Mouse (Mus musculus) thymus, adult 2 months (tissue): ENCODE data around the gene Entpd2. TPM values are rescaled to one million over a fixed set of nuclear protein-coding genes. Genes with fewer than 3 reads are reported as not detected.

Experiments
- DNase-seq: peaks from one replicate; pipeline ENCODE4 v3.0.0; 2021
- H3K27ac ChIP-seq: fragments of 200-500 bp; 2 replicates; pipeline ENCODE4 v1.5.1; 2012; ENCODE audit warnings: low read length, control low read depth; ENCODE audit not compliant: control insufficient read depth, insufficient read depth
- H3K27me3 ChIP-seq: fragments of 200-500 bp; 2 replicates; pipeline ENCODE4 v1.6.1; 2012; ENCODE audit warnings: mild to moderate bottlenecking, low read length, moderate library complexity, mixed read lengths; ENCODE audit not compliant: control insufficient read depth, insufficient read depth
- H3K36me3 ChIP-seq: fragments of 200-500 bp; 2 replicates; pipeline ENCODE4 v1.6.1; 2012; ENCODE audit warnings: mild to moderate bottlenecking, low read length, moderate library complexity; ENCODE audit not compliant: control insufficient read depth, insufficient read depth
- H3K4me1 ChIP-seq: fragments of 200-500 bp; replicated peaks from 2 replicates; pipeline ENCODE4 v1.6.1; 2012; ENCODE audit warnings: low read length; ENCODE audit not compliant: control insufficient read depth, insufficient read depth
- H3K4me3 ChIP-seq: fragments of 200-500 bp; 2 replicates; pipeline ENCODE4 v1.5.1; 2012; ENCODE audit warnings: mild to moderate bottlenecking, low read length, control low read depth, moderate library complexity; ENCODE audit not compliant: control insufficient read depth, insufficient read depth
- CTCF ChIP-seq: fragments of 200-500 bp; IDR thresholded peaks from 2 replicates; pipeline ENCODE4 v1.5.1; 2012; ENCODE audit warnings: mild to moderate bottlenecking, control low read depth, low read length, moderate library complexity, borderline replicate concordance; ENCODE audit not compliant: control insufficient read depth, poor library complexity, insufficient read depth; ENCODE audit errors: extremely low read depth
- POLR2A ChIP-seq: fragments of 200-500 bp; IDR thresholded peaks from 2 replicates; pipeline ENCODE4 v1.6.1; 2012; ENCODE audit warnings: mild to moderate bottlenecking, low read length, control low read depth, moderate library complexity; ENCODE audit not compliant: control insufficient read depth, poor library complexity, insufficient read depth; ENCODE audit errors: extremely low read depth
- WGBS: fragments of 180-500 bp; shearing (Covaris S2); methylation state at CpG from one replicate; pipeline ENCODE4 v1.1.7; 2018; 5-methylcytosine and 5-hydroxymethylcytosine counted together
- polyA plus RNA-seq: library from polyadenylated mRNA; depleted of rRNA; stranded (reverse); fragments of >200 nt; gene quantifications from 2 replicates; pipeline ENCODE4 v1.2.3, GENCODE M21; 2012

Gene Entpd2
- polyA plus RNA-seq, 1 experiment, result 14.0 TPM

DNA sequence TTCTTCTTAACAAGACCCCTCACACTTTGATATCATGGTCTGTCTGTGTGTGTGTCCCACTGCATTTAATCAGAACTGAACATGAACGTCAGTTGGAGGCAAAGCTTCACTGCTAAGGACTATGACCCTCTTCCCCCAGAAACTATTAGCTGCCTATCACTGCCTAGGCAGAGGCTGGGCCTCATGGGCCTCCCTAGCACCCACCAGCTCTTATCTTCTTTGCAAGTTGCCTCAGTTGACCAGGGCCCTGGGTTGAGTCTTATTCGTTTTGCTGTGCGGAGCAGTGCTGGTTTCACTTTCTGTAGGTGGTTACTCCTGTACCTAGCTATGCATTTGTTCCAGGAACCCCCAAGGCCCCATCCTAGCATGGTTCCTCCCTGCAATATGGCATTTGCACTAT is 25.7 kb upstream of the Entpd2 start:
- peaks cover 22% of the 10 kb centered on the region for H3K4me1 ChIP-seq
- DNase-seq, result no peak
- H3K4me3 ChIP-seq, result no peak overlapping the region
- H3K27me3 ChIP-seq, result no peaks in the 10 kb centered on the region
- TF ChIP-seq CTCF (no peak), POLR2A (no peak)
- H3K36me3 ChIP-seq, result no peaks in the 10 kb centered on the region
- WGBS, result 89% methylated on average over 3 of the region's 3 CpGs
- no peak overlapping the region for H3K27ac ChIP-seq

DNA sequence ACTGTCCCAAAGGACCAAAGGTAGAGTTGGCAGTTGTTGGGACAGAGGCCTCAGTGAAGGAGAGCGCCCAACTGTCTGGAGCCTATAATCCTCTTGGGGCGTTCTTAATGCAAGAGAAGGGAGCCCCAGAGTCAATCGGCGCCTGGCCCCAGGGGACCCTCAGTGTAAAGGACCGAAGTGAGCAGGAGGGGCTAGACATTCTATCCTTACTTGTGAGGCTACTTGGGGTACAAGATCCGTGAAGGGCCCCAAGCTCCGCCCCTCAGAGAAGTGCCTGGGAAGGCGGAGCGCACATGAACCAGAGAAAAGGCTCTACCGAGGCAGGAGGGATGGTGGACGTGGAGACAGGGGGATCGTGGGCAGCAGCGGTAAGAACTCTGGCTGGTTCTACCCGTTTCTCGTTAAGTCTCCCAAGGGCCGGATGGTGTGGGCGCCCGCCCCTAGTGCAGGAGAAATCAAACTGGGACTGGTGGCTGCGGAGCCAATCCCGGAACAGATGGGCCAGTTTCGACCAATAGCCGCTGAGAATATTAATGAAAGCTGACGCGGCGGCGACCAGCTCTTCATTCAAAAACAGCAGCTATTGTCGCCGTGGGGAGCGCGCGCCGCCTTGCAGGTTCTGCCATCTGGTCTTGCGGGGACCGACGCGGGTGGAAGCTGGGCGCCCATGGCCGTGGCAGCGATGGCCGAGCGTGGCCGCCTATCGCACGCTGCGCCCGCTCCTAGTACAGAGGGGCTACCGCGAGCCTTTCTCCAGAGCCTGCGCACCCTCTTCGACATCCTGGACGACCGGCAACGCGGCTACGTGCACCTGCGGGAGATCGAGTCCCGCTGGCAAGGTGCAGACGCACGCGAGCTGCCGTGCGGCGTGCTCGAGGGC is 23.7 kb upstream of the Entpd2 start, which contains the start of gene Sapcd2:
TSS of gene Sapcd2 (plus strand) at position 558 of the 880 bp plus-strand sequence.
- Histone ChIP-seq H3K4me3 (peak within 1 kb of the TSS; percentile 58), H3K4me1 (peaks cover 22% of the 10 kb centered on the region), H3K36me3 (no peaks in the 10 kb centered on the region), H3K27ac (no peak within 1 kb of the TSS), H3K27me3 (no peaks in the 10 kb centered on the region)
- TF ChIP-seq CTCF, result no peak
- peak; percentile 52; the same call in 1 of the 2 replicates for TF ChIP-seq POLR2A
- WGBS, result 2% methylated on average over 65 of the region's 65 CpGs
- peak; percentile 77 for DNase-seq

DNA sequence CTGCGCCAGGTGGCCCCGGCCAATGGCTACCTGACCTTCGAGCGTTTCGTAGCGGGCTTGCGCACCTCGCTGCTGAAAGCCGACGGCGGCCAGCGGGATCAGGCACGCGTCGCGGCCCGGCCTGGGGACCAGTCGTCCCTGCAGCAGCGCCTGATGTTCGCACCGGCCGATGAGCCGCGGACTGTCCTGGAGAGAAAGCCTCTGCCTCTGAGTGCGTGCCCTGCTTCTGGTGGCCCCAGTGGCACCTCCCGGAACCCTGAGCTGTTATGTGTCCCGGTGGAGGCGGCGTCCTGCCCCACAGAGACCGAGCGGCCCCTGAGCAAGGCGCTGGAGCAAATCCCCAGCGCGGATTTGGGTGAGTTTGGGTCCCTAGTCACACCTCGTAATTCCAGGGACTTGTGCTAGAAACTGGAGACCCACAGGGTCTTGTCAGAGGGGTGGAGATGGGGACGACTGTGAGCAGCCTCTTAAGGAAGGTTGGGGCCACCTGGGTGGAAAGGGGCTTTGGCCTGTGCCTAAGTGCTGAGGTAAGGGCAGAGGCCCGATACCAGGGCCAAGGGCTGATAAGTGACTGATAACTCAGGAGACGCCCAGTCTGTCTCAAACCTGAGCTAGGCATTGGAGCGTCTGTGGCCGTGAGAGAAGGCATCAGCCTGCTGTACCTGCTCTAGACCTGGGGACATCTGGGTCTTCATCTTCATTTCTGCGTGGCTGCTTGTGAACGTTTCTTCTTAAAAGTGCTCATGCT is 22.9 kb upstream of the Entpd2 start:
- H3K27ac ChIP-seq, result no peak overlapping the region
- H3K4me1 ChIP-seq, result peaks cover 22% of the 10 kb centered on the region
- H3K36me3 ChIP-seq, result no peaks in the 10 kb centered on the region
- no peak for DNase-seq
- TF ChIP-seq CTCF (no peak), POLR2A (no peak)
- H3K27me3 ChIP-seq, result no peaks in the 10 kb centered on the region
- 6% methylated on average over 42 of the region's 42 CpGs for WGBS
- peak overlapping the region; percentile 58 for H3K4me3 ChIP-seq

DNA sequence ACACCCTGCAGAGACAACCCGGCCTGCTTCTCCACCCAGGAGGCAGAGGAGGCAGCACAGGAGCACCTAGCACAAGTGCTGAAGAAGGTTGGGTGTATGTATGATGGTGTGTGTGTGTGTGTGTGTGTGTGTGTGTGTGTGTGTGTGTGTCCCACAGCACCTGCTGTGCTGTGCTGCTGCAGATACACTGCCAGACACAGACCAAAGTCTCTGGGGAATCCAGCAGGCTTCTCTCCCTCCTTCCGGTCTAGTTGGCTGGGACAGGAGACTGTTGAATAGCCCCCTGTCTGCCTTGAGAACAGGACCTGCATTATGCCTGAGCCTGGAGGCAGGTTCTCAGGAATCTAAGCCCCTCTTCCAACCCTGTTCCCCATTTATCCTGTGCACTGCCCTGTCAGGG is 22.2 kb upstream of the Entpd2 start:
- 72% methylated on average over 2 of the region's 2 CpGs for WGBS
- Histone ChIP-seq H3K4me1 (peaks cover 22% of the 10 kb centered on the region), H3K27me3 (no peaks in the 10 kb centered on the region), H3K4me3 (peak overlapping the region; percentile 58; the same call in 1 of the 2 replicates), H3K27ac (no peak overlapping the region), H3K36me3 (no peaks in the 10 kb centered on the region)
- no peak for TF ChIP-seq CTCF
- TF ChIP-seq POLR2A, result no peak
- DNase-seq, result no peak

DNA sequence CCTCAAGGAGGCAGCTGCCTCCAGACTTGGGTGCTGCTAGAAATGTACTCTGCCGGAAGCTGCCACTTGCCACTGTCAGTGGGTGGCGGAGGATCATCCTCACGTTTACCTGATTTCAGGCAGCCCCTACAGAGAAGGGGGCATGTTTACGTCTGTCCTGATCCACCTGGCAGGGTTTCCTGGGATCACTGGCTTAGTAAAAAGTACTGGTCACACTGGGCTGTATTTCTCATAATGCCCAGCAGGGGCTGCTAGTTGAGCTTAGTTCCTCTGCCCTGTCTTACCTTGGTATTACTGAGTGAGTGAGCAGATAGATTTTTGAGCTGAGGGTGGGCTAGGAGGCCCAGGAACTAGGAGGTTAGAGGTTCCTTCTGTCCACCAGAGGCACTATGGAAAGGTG is 19.1 kb upstream of the Entpd2 start:
- Histone ChIP-seq H3K4me1 (peaks cover 21% of the 10 kb centered on the region), H3K27me3 (no peaks in the 10 kb centered on the region), H3K36me3 (no peaks in the 10 kb centered on the region), H3K4me3 (no peak overlapping the region), H3K27ac (no peak overlapping the region)
- peak; percentile 34 for DNase-seq
- no peak for TF ChIP-seq POLR2A
- TF ChIP-seq CTCF, result peak; percentile 37; the same call in 1 of the 2 replicates
- 87% methylated on average over 4 of the region's 4 CpGs for WGBS

DNA sequence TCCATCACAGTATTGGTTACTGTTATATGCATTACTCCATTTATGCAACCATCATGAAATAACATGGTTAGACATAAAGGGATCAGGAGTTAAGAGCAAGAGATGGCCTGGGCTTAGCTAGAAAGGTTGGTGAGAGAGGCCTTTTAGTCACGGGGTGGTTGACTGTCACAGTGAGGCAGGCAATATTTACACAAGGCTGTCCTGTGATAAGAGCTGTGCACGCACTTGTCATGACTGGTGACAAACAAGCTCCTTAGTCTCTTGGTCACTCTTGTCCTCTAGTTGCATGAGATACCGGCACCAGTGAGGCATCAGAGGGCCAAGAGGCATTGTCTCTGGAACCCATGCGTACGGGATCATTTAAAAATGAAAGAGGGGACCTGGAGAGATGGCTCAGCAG is 11.2 kb upstream of the Entpd2 start:
- TF ChIP-seq CTCF (no peak), POLR2A (no peak)
- Histone ChIP-seq H3K27ac (no peak overlapping the region), H3K36me3 (no peaks in the 10 kb centered on the region), H3K27me3 (no peaks in the 10 kb centered on the region), H3K4me1 (no peaks in the 10 kb centered on the region), H3K4me3 (no peak overlapping the region)
- WGBS, result 90% methylated on average over 5 of the region's 5 CpGs
- no peak for DNase-seq
